Mouse (Mus musculus) urinary bladder, postnatal 4 days (tissue): ENCODE measurements around the gene Clec2d.

Source experiments
- DNase-seq, 2 experiments: peaks; one replicate each; pipeline ENCODE4 v3.0.0; 2021 to 2022; ENCODE audit warnings: low spot score in 2 of 2

Gene Clec2d

GRCm38 (mm10) chr6:129224090-129224489 is 43.7 kb downstream of the Clec2d start:
- no peak for DNase-seq

GRCm38 (mm10) chr6:129225078-129225477 is 44.7 kb downstream of the Clec2d start:
- no peak for DNase-seq

- no peak for DNase-seq
These were observed 48.7 kb downstream of the Clec2d start for GRCm38 (mm10) chr6:129228935-129229773.

- DNase-seq, result peak; percentile 61 to 66
These were observed 49.6 kb downstream of the Clec2d start for GRCm38 (mm10) chr6:129229774-129230578.

- DNase-seq, result no peak
These were observed 51.8 kb downstream of the Clec2d start for GRCm38 (mm10) chr6:129232005-129232841.

- no peak for DNase-seq
These were observed 52.4 kb downstream of the Clec2d start for GRCm38 (mm10) chr6:129232842-129233205.

GRCm38 (mm10) chr6:129233366-129233954 is 53.0 kb downstream of the Clec2d start:
- DNase-seq, result no peak

GRCm38 (mm10) chr6:129233955-129234369 is 53.5 kb downstream of the Clec2d start:
- DNase-seq, result no peak

- DNase-seq, result no peak
These were observed 54.3 kb downstream of the Clec2d start for GRCm38 (mm10) chr6:129234456-129235360.

GRCm38 (mm10) chr6:129235855-129236461 is 55.5 kb downstream of the Clec2d start:
- no peak for DNase-seq
